Mouse (Mus musculus): ENCODE measurements around the gene Rps6kc1.

Gene Rps6kc1

GRCm38 (mm10) chr1:190898899-190899575, 12.5 kb downstream of the Rps6kc1 start:
- no peak for DNase-seq

- DNase-seq = no peak
Measured at GRCm38 (mm10) chr1:190898186-190898585, 13.4 kb downstream of the Rps6kc1 start.

GRCm38 (mm10) chr1:190893559-190894167, 17.9 kb downstream of the Rps6kc1 start:
- DNase-seq = no peak

- DNase-seq = no peak
Measured at GRCm38 (mm10) chr1:190888646-190889045, 22.9 kb downstream of the Rps6kc1 start.

GRCm38 (mm10) chr1:190888031-190888430, 23.5 kb downstream of the Rps6kc1 start:
- no peak for DNase-seq

- no peak for DNase-seq
Measured at GRCm38 (mm10) chr1:190886014-190886413, 25.6 kb downstream of the Rps6kc1 start.

- no peak for DNase-seq
Measured at GRCm38 (mm10) chr1:190881422-190881821, 30.1 kb downstream of the Rps6kc1 start.

GRCm38 (mm10) chr1:190880638-190881037, 30.9 kb downstream of the Rps6kc1 start:
- DNase-seq = no peak

- no peak for DNase-seq
Measured at GRCm38 (mm10) chr1:190875751-190876150, 35.8 kb downstream of the Rps6kc1 start.

GRCm38 (mm10) chr1:190875089-190875488, 36.5 kb downstream of the Rps6kc1 start:
- no peak for DNase-seq

GRCm38 (mm10) chr1:190871068-190871467, 40.5 kb downstream of the Rps6kc1 start:
- no peak for DNase-seq

- no peak for DNase-seq
Measured at GRCm38 (mm10) chr1:190869996-190870395, 41.6 kb downstream of the Rps6kc1 start.

GRCm38 (mm10) chr1:190868790-190869189, 42.8 kb downstream of the Rps6kc1 start:
- DNase-seq = no peak

- no peak for DNase-seq
Measured at GRCm38 (mm10) chr1:190861626-190862025, 49.9 kb downstream of the Rps6kc1 start.

GRCm38 (mm10) chr1:190854465-190854864, 57.1 kb downstream of the Rps6kc1 start:
- no peak for DNase-seq

GRCm38 (mm10) chr1:190849162-190849865, 62.3 kb downstream of the Rps6kc1 start:
- DNase-seq = no peak

GRCm38 (mm10) chr1:190848676-190849075, 62.9 kb downstream of the Rps6kc1 start:
- no peak for DNase-seq

GRCm38 (mm10) chr1:190846956-190847355, 64.6 kb downstream of the Rps6kc1 start:
- no peak for DNase-seq

GRCm38 (mm10) chr1:190846074-190846730, 65.4 kb downstream of the Rps6kc1 start:
- DNase-seq = peak; percentile 27

- DNase-seq = no peak
Measured at GRCm38 (mm10) chr1:190845419-190845818, 66.2 kb downstream of the Rps6kc1 start.

- DNase-seq = no peak
Measured at GRCm38 (mm10) chr1:190844356-190844755, 67.2 kb downstream of the Rps6kc1 start.

GRCm38 (mm10) chr1:190836046-190836445, 75.5 kb downstream of the Rps6kc1 start:
- no peak for DNase-seq

- DNase-seq = no peak
Measured at GRCm38 (mm10) chr1:190834201-190834907, 77.2 kb downstream of the Rps6kc1 start.
